Mouse (Mus musculus) bone marrow macrophage, adult 2 months (primary cell): ENCODE results near the gene Sestd1.

ENCODE experiments used
- CTCF ChIP-seq: IDR thresholded peaks from 2 replicates; pipeline ENCODE4 v1.5.1; 2012; ENCODE audit warnings: low read depth, mild to moderate bottlenecking, low read length, moderate library complexity
- POLR2A ChIP-seq: IDR thresholded peaks from 2 replicates; pipeline ENCODE4 v1.6.1; 2012; ENCODE audit warnings: mild to moderate bottlenecking, low read depth, low read length, borderline replicate concordance

DNA sequence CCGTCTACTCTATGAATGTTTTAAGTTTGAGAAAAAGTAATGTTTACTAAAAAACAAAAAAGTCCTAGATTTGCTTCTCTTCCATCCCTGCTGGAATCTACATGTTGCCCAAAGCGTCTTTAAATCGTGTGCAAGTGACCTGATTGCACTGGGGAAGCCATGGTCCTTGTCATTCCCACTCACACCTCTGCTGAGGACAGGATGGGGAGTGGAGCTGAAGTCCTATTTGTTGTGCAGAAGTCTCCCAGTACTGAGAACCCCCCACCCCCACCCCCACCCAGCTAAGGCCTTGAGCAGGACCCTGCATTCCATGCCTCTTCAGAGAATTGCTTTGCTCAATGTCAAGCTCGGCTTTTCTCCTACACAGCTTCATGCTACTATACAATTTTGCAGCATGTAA is 111.2 kb downstream of the Sestd1 start:
- no peak for TF ChIP-seq CTCF
- TF ChIP-seq POLR2A, result no peak
